Mouse (Mus musculus) left cerebral cortex, postnatal 25 days (tissue): ENCODE results near the gene Golm1. TPM values are rescaled to one million over a fixed set of nuclear protein-coding genes. Genes with fewer than 3 reads are reported as not detected.
A peak's percentile ranks its signal among the peaks of the same experiment; 100 is the strongest.

Experiments used
- DNase-seq, 2 experiments: peaks; one replicate each; pipeline ENCODE4 v3.0.0; 2022; ENCODE audit warnings: low spot score in 2 of 2, mixed read lengths in 1 of 2
- intact Hi-C: fragments of 180-260 bp; cut with DNase I; formaldehyde crosslinking; loops from one replicate; pipeline ENCODE4 v1.15.1; 2025
- total RNA-seq, 2 experiments: library from RNA; stranded (reverse); gene quantifications; 2 replicates each; pipeline ENCODE4 v1.2.3; 2021

The Golm1 gene
- total RNA-seq, 2 experiments from 2014 or later: 19.9 to 20.9 TPM

- no peak for DNase-seq
- intact Hi-C loops: loop anchor here (5.0 kb wide), 1 partner anchor 47 kb away; no protein-coding TSS in a partner anchor
These were observed 4.3 kb upstream of the Golm1 start for GRCm38 (mm10) chr13:59679908-59680307.

- intact Hi-C loops: loop anchor here (5.0 kb wide), 1 partner anchor 48 kb away; no protein-coding TSS in a partner anchor
- DNase-seq: no peak
These were observed 3.7 kb upstream of the Golm1 start for GRCm38 (mm10) chr13:59679306-59679705.

DNA sequence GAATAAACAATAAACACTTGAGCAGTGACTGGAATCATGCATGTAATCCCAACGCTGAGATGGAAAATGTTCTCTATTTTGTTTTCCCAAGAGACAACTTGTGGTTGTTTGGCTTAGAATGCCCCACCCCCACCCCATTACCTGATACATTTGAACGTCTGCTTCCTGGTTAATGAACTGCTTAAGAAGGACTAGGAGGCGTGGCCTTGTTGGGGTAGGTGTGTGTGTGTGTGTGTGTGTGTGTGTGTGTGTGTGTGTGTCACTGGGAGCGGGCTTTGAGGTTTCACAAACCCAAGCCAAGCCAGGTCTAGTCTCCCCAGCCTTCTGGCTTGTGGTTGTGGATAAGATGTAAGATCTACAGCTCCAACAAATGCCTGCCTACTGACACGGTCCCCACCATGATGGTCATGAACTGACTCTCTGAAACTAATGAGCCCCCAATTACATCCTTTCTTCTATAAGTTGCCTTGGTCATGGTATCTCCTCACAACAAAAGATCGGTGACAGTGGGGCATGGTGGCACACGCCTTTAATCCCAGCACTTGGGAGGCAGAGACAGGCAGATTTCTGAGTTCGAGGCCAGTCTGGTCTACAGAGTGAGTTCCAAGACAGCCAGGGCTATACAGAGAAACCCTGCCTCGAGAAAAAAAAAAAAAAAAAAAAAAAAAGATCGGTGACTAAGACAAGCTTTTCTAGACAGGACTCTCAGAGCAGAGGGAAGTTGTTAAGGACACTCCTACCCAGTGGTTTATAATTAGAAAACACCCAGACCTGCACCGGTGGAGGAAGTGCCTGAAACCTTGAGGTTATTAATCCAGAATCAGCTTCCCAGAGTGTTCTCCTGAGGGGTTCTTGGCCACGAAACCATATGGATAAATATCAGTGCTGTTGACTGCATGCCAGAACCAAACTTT, 962 bp upstream of the Golm1 start:
- intact Hi-C loops: loop anchor here (5.0 kb wide), 1 partner anchor 51 kb away; no protein-coding TSS in a partner anchor
- DNase-seq: no peak

DNA sequence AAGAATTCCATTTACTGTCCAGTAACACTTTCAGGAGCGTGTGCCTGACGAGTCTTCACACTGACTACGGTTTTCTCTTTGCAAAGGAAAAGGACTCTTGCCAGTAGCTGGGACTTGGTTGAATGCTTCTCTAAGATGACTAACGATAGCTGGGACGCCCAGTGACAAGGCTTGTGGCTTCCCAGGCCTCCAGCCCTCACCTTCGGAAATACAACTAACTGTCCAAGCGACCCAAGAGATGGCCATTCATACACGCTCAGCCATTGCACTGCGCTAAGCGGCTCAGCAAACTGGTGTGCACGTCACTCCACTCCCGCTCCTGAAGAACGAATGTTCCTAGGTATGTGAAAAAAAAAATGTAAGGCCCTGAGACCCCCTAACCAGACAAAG, 855 bp downstream of the Golm1 start:
- intact Hi-C loops: loop anchor here (5.0 kb wide), 1 partner anchor 53 kb away; no protein-coding TSS in a partner anchor
- DNase-seq: peak in 1 of 2 experiments; percentile 43

GRCm38 (mm10) chr13:59674215-59674614, 1.4 kb downstream of the Golm1 start:
- no peak for DNase-seq
- intact Hi-C loops: no loop called here

DNA sequence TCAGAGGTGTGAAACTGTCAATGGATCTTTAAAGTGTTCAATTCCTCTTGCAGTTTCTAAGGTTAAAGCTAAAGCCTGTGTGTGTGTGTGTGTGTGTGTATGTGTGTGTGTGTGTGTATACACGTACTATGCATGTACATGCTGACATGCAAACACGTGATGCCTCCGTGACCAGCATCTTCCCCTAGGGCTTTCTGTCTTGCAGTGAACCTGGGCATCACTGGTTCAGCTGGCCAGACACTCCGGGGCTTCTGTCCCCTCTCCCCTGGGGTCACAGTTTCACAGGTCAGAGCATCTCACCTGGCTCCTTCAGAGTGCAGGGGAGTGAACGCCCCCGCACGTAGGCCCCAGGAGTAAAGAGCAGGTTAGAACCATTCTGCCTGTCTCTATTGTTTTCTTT, 2.0 kb downstream of the Golm1 start:
- DNase-seq: no peak
- intact Hi-C loops: no loop called here

DNA sequence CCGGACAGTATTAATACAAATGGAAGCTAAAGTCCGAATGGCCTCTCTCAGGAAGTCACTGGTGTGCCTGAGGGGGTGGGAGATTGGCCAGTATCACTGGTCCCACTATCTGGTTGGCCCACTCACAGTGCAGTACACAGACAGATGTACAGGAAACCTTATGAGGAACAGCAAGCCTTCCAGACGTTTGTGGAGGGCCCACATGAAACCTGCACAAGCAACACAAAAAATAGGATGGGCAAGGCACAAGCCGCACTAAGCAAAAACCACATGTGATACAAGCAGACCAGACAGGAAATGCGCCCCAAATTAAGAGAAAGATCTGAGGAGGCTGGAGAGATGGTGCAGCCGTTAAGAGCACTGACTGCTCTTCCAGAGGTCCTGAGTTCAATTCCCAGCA, 3.4 kb downstream of the Golm1 start:
- intact Hi-C loops: no loop called here
- peak in 1 of 2 experiments; percentile 19 for DNase-seq

DNA sequence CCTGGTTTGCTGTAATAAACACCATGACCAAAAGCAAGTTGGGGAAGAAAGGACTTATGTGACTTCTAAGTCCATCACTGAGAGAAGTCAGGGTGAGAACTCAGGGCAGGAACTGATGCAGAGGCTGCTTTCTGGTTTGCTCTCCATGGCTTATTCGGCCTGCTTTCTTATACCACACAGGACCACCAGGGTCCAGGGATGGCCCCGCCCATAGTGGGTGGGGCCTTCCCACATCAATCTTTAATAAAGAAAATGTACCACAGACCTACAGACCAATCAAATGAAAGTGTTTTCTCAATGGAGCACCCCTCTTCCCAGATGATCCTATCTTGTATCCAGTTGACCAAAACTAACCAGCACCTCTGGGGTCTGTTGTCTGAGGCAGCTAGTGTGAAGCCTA, 4.1 kb downstream of the Golm1 start:
- no peak for DNase-seq
- intact Hi-C loops: no loop called here

GRCm38 (mm10) chr13:59669946-59670345, 5.7 kb downstream of the Golm1 start:
- peak in 1 of 2 experiments; percentile 56 for DNase-seq

DNA sequence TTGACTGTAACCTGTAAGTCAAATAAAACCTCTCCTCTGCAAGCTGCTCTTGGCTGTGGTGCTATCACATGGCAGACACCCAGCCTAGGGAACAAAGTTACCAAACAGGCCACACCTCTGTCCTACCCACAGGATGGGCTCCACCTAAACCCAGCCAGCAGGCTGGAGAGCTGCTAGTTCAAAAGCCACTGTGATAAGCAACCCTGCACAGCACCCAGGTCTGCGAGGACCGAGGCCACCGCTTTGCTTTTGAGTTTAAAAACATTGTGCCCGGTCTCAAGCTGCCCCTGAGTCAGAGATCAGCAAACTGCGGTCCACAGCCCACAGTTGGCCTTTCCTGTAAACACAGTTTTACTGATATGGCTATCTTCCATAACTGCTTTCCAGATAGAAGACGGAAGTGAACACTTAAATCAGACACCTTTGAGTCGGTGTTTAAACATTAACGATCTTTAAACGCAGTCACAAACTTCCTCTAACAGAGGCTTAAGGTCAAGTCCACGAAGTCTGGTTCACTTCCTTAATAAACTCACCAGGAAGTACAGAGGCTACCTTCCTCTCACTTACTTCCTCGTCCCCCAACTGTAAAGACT, 7.0 kb downstream of the Golm1 start:
- intact Hi-C loops: no loop called here
- DNase-seq: no peak

More at GRCm38 (mm10) chr13:59669946-59670345, 5.7 kb downstream of the Golm1 start:
- intact Hi-C loops: no loop called here

DNA sequence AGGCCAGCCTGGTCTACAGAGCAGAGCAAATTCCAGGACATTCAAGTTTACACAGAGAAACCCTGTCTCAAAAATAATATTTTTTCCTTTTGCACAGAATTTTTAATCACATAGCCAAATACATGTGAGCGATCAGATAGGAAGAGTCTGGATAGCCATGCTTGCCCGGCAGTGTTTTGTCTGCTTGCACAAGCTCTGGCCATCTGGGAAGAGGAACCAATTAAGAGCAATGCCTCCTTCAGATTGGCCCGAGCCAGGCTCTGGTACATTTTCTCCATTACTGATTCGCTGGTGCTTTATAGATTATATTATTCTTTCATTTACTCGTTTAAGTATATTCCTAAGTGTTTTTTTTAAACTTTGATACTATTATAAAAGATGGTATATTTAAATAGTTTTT, 7.8 kb downstream of the Golm1 start:
- intact Hi-C loops: no loop called here
- DNase-seq: no peak

- intact Hi-C loops: no loop called here
- no peak for DNase-seq
These were observed 11.5 kb downstream of the Golm1 start for GRCm38 (mm10) chr13:59663939-59664712.

- intact Hi-C loops: no loop called here
These were observed 13.6 kb downstream of the Golm1 start for GRCm38 (mm10) chr13:59661966-59662365.

GRCm38 (mm10) chr13:59661387-59661786, 14.2 kb downstream of the Golm1 start:
- intact Hi-C loops: no loop called here
- no peak for DNase-seq

More at GRCm38 (mm10) chr13:59661966-59662365, 13.6 kb downstream of the Golm1 start:
- DNase-seq: no peak

- intact Hi-C loops: no loop called here
- DNase-seq: no peak
These were observed 15.2 kb downstream of the Golm1 start for GRCm38 (mm10) chr13:59660371-59660770.

DNA sequence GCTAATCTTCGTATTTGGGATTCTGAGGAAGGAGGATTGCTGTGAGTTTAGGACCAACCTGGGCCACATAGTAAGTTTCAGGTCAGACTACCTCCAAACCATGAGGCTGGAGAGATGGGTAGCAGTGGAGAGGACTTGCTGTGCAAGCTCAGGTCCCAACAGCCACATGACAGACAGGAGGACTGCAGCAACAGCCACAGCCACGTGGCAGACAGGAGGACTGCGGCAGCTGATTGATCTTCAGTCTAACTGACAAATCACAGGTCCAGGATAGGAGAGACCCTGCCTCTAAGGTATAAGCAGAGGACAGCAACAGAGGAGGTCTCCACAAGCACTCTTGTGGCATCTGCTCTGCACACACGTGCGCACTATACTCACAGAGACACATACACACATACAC, 17.8 kb downstream of the Golm1 start:
- intact Hi-C loops: no loop called here
- no peak for DNase-seq

GRCm38 (mm10) chr13:59656975-59657388, 18.6 kb downstream of the Golm1 start:
- DNase-seq: peak in 1 of 2 experiments; percentile 57
- intact Hi-C loops: no loop called here

DNA sequence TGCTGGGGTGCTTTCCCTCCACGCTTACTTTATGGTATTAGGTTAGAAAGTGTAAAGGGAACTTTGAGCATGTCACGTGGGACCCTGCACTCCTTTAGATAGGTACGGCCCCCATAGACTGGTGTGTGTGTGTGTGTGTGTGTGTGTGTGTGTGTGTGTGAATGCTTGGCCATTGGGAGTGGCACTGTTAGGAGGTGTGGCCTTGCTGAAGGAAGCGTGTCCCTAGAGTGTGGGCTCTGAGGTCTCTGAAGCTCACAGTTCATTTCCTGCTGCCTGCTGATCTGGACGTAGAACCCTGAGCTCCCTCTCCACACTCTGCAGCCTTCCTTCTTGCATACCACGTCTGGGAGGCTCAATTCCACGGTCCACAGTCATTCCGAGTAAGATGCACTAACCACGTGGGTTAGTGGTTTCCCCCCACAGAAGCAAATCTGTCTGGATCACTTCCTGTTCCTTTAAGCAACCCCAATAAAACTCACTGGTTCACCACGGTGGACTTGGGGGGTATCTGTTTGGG, 19.2 kb downstream of the Golm1 start:
- no peak for DNase-seq
- intact Hi-C loops: no loop called here

GRCm38 (mm10) chr13:59655718-59656315, 19.8 kb downstream of the Golm1 start:
- no peak for DNase-seq
- intact Hi-C loops: no loop called here
